Mouse (Mus musculus) left cerebral cortex, postnatal 4 days (tissue): Measurements from ENCODE around the gene Churc1. TPM values are rescaled to one million over a fixed set of nuclear protein-coding genes. Genes with fewer than 3 reads are reported as not detected.

Experiments used
- DNase-seq: peaks from one replicate; pipeline ENCODE4 v3.0.0-alpha.2; 2022
- intact Hi-C: fragments of 180-260 bp; cut with DNase I; formaldehyde crosslinking; loops from one replicate; pipeline ENCODE4 v1.15.1; 2025
- total RNA-seq, 2 experiments: library from RNA; stranded (reverse); gene quantifications; 2 replicates each; pipeline ENCODE4 v1.2.3; 2021

The Churc1 gene
- total RNA-seq, 2 experiments from 2014 or later: 35.2 to 42.6 TPM

DNA sequence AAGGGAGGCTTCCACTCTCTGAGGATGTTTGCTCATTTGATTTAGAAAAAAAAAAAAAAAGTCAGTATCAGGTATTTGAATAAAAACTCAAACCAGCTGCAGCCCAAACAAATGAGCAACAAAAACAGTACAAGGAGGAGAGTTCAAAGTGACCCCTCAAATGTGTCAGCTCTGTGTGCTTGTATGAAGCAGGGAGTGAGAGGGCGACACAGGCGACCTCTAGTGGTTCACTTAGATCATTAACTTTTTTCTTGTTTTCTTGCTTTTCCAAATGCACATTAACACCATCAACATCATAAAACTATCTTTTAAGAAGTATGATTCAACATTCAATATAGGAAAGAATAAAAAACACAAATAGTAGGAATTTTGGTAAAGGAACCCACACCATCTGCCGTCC, 67.4 kb downstream of the Churc1 start:
- intact Hi-C loops: no loop called here
- DNase-seq: peak; percentile 19

Other genes with a start within 250 kb of the Churc1 start
- gene Plekhg3, start 234.6 kb upstream of the Churc1 start, total RNA-seq: 1 to 10 TPM; 3.0 to 3.3 TPM
- 10 to 100 TPM; 35.4 to 39.8 TPM for gene Sptb, start 55.0 kb upstream of the Churc1 start, total RNA-seq
- gene Fntb, start 51 bp downstream of the Churc1 start, total RNA-seq: 10 to 100 TPM; 30.6 to 33.0 TPM
- not detected for gene Gpx2, start 30.0 kb downstream of the Churc1 start, total RNA-seq
- 100 to 1,000 TPM; 102 to 111 TPM for gene Rab15, start 57.4 kb downstream of the Churc1 start, total RNA-seq
- 10 to 100 TPM; 78.8 to 80.9 TPM for gene Max, start 196.7 kb downstream of the Churc1 start, total RNA-seq